In the genomic region with DNA sequence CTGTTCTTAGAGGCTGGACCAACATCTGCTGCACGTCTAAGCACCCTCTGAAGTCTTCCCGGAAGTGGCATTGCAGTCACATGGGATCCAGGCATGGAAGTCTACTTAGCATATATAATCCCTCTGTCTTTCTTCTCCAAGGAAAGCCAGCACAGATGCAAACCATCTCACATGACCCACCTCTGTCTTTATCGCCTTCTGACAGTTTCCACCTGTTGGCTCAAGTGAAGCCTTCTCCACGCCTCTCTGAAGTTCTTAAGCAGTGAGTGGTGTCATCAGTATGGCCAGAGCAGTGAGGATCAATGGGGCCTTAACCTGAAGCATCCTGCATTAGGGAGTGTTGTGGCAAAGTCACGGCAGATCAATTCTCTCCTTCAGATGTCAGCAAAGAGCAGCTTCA, we compare ENCODE assay signal across 30 mouse cellular contexts. TPM values are rescaled to one million over a fixed set of nuclear protein-coding genes. Genes with fewer than 3 reads are reported as not detected.
"Had no signal": no experiment of that assay in that cellular context is flagged by ENCODE, and none has a peak within 500 bp of the region (broad histone marks: within the 10 kb centered on the region; RNA-seq: fewer than 3 reads in every experiment).

No protein-coding gene starts in this region.

- H3K27ac ChIP-seq: heart, adult 2 months; heart, embryonic 13.5 days; heart, embryonic 15.5 days; hindbrain, embryonic 13.5 days; hindbrain, embryonic 15.5 days; hindbrain, postnatal 0 days; limb, embryonic 13.5 days; limb, embryonic 15.5 days had no signal

- H3K27me3 ChIP-seq: heart, embryonic 13.5 days; heart, embryonic 15.5 days; hindbrain, embryonic 13.5 days; hindbrain, embryonic 15.5 days; limb, embryonic 13.5 days; limb, embryonic 15.5 days had no signal

- H3K36me3 ChIP-seq: heart, embryonic 13.5 days; heart, embryonic 15.5 days; hindbrain, embryonic 13.5 days; hindbrain, embryonic 15.5 days; limb, embryonic 13.5 days; limb, embryonic 15.5 days had no signal

- DNase-seq: forebrain, postnatal 0 days; gastrocnemius, postnatal 14 days; gastrocnemius, postnatal 36 days; heart, adult 11 months; heart, adult 2 months; heart, postnatal 14 days; heart, postnatal 36 days; kidney, adult 11 months; kidney, adult 2 months; kidney, adult 9 months; kidney, postnatal 14 days; layer of hippocampus, adult 9-11 months; layer of hippocampus, postnatal 36 days; left cerebral cortex, postnatal 4 days had no signal

- H3K9ac ChIP-seq: forebrain, postnatal 0 days; heart, embryonic 13.5 days; heart, embryonic 15.5 days; hindbrain, embryonic 13.5 days; hindbrain, embryonic 15.5 days; limb, embryonic 13.5 days; limb, embryonic 15.5 days had no signal

- ATAC-seq: forebrain, postnatal 0 days; hindbrain, postnatal 0 days; intestine, embryonic 16.5 days had no signal

- H3K4me2 ChIP-seq: heart, embryonic 11.5 days; heart, embryonic 13.5 days; heart, embryonic 15.5 days; hindbrain, embryonic 13.5 days; hindbrain, embryonic 15.5 days; limb, embryonic 13.5 days; limb, embryonic 15.5 days had no signal

- H3K4me3 ChIP-seq: heart, adult 2 months; heart, embryonic 13.5 days; heart, embryonic 15.5 days; hindbrain, embryonic 13.5 days; hindbrain, embryonic 15.5 days; limb, embryonic 13.5 days; limb, embryonic 15.5 days had no signal

- H3K9me3 ChIP-seq: heart, embryonic 13.5 days; heart, embryonic 15.5 days; hindbrain, embryonic 13.5 days; hindbrain, embryonic 15.5 days; limb, embryonic 13.5 days; limb, embryonic 15.5 days had no signal

- H3K4me1 ChIP-seq: heart, embryonic 13.5 days; heart, embryonic 15.5 days; limb, embryonic 13.5 days had no signal

RNA-seq across cellular contexts. Expression of a gene that starts 23.2 kb away (rescaled TPM):
- polyA plus RNA-seq: gonadal fat pad, adult 2 months; heart, adult 2 months; heart, embryonic 11.5 days; heart, embryonic 13.5 days; heart, embryonic 15.5 days; heart, postnatal 0 days; hindbrain, embryonic 11.5 days; hindbrain, embryonic 13.5 days; intestine, embryonic 14.5 days; intestine, embryonic 16.5 days; kidney, adult 2 months; large intestine, adult 2 months; limb, embryonic 11.5 days; limb, embryonic 13.5 days; limb, embryonic 15.5 days; liver, adult 2 months had no signal
